Comparison of ENCODE assay signal across 8 mouse cellular contexts in genomic region chr16:22517431-22518384, GRCm38 (mm10).
DNase-seq lines count a peak whose midpoint lies in the region; ATAC-seq and TF ChIP-seq lines count a peak whose summit lies in the region.

No protein-coding gene starts in this region.

- ATAC-seq in lung, postnatal 0 days: peak; percentile 90

- H3K27me3 ChIP-seq in ES-Bruce4 (ENCODE audit: control insufficient read depth, insufficient read depth, low read length, poor library complexity, severe bottlenecking): no peaks in the 10 kb centered on the region
- no peaks in the 10 kb centered on the region for H3K27me3 ChIP-seq in hindbrain, embryonic 10.5 days (ENCODE audit: insufficient read depth, poor library complexity, severe bottlenecking)
- no peaks in the 10 kb centered on the region for H3K27me3 ChIP-seq in lung, postnatal 0 days (replicated peaks; ENCODE audit: insufficient read depth, low read length)

- no peak overlapping the region for H3K9ac ChIP-seq in ES-Bruce4 (ENCODE audit: low read depth, poor library complexity, severe bottlenecking)
- H3K9ac ChIP-seq in lung, postnatal 0 days (replicated peaks; ENCODE audit: low read depth): no peak overlapping the region

- no peak for TF ChIP-seq CTCF in ES-Bruce4 (IDR thresholded peaks at IDR 0.05; ENCODE audit: low read depth, low read length)
- no peak for TF ChIP-seq CTCF in lung, postnatal 0 days (IDR thresholded peaks at IDR 0.05)

- TF ChIP-seq EP300 in ES-Bruce4 (IDR thresholded peaks at IDR 0.05; ENCODE audit: insufficient read depth, low read depth, low read length): peak; percentile 93
- no peak for TF ChIP-seq EP300 in lung, postnatal 0 days (IDR thresholded peaks at IDR 0.05)

- no peak overlapping the region for H3K27ac ChIP-seq in ES-Bruce4 (ENCODE audit: insufficient read depth, low read length)
- no peak overlapping the region for H3K27ac ChIP-seq in hindbrain, embryonic 10.5 days
- peak overlapping the region; percentile 44; the same call in 1 of the 2 replicates for H3K27ac ChIP-seq in lung, postnatal 0 days (ENCODE audit: low read length)

- no peak overlapping the region for H3K4me3 ChIP-seq in ES-Bruce4 (ENCODE audit: low read depth, low read length)
- no peak overlapping the region for H3K4me3 ChIP-seq in hindbrain, embryonic 10.5 days
- H3K4me3 ChIP-seq in lung, postnatal 0 days (ENCODE audit: low read depth, low read length): no peak overlapping the region

- H3K9me3 ChIP-seq in ES-Bruce4 (replicated peaks; ENCODE audit: control insufficient read depth, insufficient read depth, low read length, poor library complexity, severe bottlenecking): no peaks in the 10 kb centered on the region
- 0 out of 2 replicates have a peak, but pooled peaks cover 1% of the 10 kb centered on the region for H3K9me3 ChIP-seq in hindbrain, embryonic 10.5 days
- no peaks in the 10 kb centered on the region for H3K9me3 ChIP-seq in lung, postnatal 0 days (ENCODE audit: low read length)

- TF ChIP-seq POLR2A in ES-Bruce4 (IDR thresholded peaks at IDR 0.05; ENCODE audit: insufficient read depth, low read length): no peak

- 12% methylated on average over 20 of the region's 20 CpGs for WGBS in hindbrain, embryonic 10.5 days
- 10% methylated on average over 20 of the region's 20 CpGs for WGBS in lung, postnatal 0 days

- DNase-seq in brain, embryonic 18.5 days (ENCODE audit: low read depth, low spot score): peak; percentile 67
- DNase-seq in frontal cortex, postnatal 36 days (ENCODE audit: low spot score in 2 of 2): peak; percentile 43 to 50
- DNase-seq in hindbrain, embryonic 10.5 days (ENCODE audit: low spot score): peak; percentile 15
- peak; percentile 68 to 79 for DNase-seq in layer of hippocampus, adult 8-10 months (ENCODE audit: low spot score in 2 of 2)
- DNase-seq in lung, postnatal 0 days (ENCODE audit: low spot score): peak; percentile 87
- DNase-seq in retina, postnatal 1 day: peak; percentile 80
- no peak for DNase-seq in thymus, adult 18-20 months

- no peaks in the 10 kb centered on the region for H3K36me3 ChIP-seq in ES-Bruce4 (ENCODE audit: control insufficient read depth, insufficient read depth, low read length, poor library complexity, severe bottlenecking)
- no peaks in the 10 kb centered on the region for H3K36me3 ChIP-seq in hindbrain, embryonic 10.5 days
- no peaks in the 10 kb centered on the region for H3K36me3 ChIP-seq in lung, postnatal 0 days (ENCODE audit: insufficient read depth, low read length)

- peaks cover 18% of the 10 kb centered on the region for H3K4me1 ChIP-seq in ES-Bruce4 (ENCODE audit: control insufficient read depth, insufficient read depth, low read length)
- H3K4me1 ChIP-seq in hindbrain, embryonic 10.5 days (replicated peaks): peaks cover 29% of the 10 kb centered on the region
- 0 out of 2 replicates have a peak, but pooled peaks cover 9% of the 10 kb centered on the region for H3K4me1 ChIP-seq in lung, postnatal 0 days (ENCODE audit: insufficient read depth, low read depth, low read length)

- H3K4me2 ChIP-seq in lung, postnatal 0 days (replicated peaks; ENCODE audit: low read depth, low read length): no peak overlapping the region; the same call in 1 of the 2 replicates

Comparison
In these comparisons a context has a peak if more than half of its experiments do, and no peak if none do; other contexts are left out.
1. DNase-seq: peak in brain, embryonic 18.5 days (single experiment), frontal cortex, postnatal 36 days (2 of 2), hindbrain, embryonic 10.5 days (single experiment), layer of hippocampus, adult 8-10 months (2 of 2), lung, postnatal 0 days (single experiment) and retina, postnatal 1 day (single experiment); none in thymus, adult 18-20 months (0 of 2).